Mouse (Mus musculus) adrenal gland (tissue): ENCODE measurements around the gene Dlg2.

Experiments used
- intact Hi-C: fragments of 180-260 bp; cut with DNase I; formaldehyde crosslinking; loops from one replicate; pipeline ENCODE4 v1.15.1; 2025

Gene Dlg2

GRCm38 (mm10) chr7:91089211-91089930, 612.9 kb downstream of the Dlg2 start:
- intact Hi-C loops = no loop called here

- intact Hi-C loops = no loop called here
Observed at GRCm38 (mm10) chr7:91090317-91090829, 613.9 kb downstream of the Dlg2 start.

GRCm38 (mm10) chr7:91090830-91091683, 614.6 kb downstream of the Dlg2 start:
- intact Hi-C loops = no loop called here

GRCm38 (mm10) chr7:91096467-91096866, 620.0 kb downstream of the Dlg2 start:
- intact Hi-C loops = no loop called here

GRCm38 (mm10) chr7:91098521-91098920, 622.0 kb downstream of the Dlg2 start:
- intact Hi-C loops = no loop called here

- intact Hi-C loops = no loop called here
Observed at GRCm38 (mm10) chr7:91109575-91109974, 633.1 kb downstream of the Dlg2 start.

- intact Hi-C loops = no loop called here
Observed at GRCm38 (mm10) chr7:91132128-91132527, 655.7 kb downstream of the Dlg2 start.

GRCm38 (mm10) chr7:91154096-91154495, 677.6 kb downstream of the Dlg2 start:
- intact Hi-C loops = no loop called here

- intact Hi-C loops = no loop called here
Observed at GRCm38 (mm10) chr7:91159144-91159543, 682.7 kb downstream of the Dlg2 start.

GRCm38 (mm10) chr7:91161643-91162175, 685.2 kb downstream of the Dlg2 start:
- intact Hi-C loops = no loop called here

- intact Hi-C loops = no loop called here
Observed at GRCm38 (mm10) chr7:91173560-91173959, 697.1 kb downstream of the Dlg2 start.

GRCm38 (mm10) chr7:91188211-91188610, 711.7 kb downstream of the Dlg2 start:
- intact Hi-C loops = no loop called here

- intact Hi-C loops = no loop called here
Observed at GRCm38 (mm10) chr7:91199372-91199771, 722.9 kb downstream of the Dlg2 start.

- intact Hi-C loops = no loop called here
Observed at GRCm38 (mm10) chr7:91208083-91208852, 731.8 kb downstream of the Dlg2 start.

- intact Hi-C loops = no loop called here
Observed at GRCm38 (mm10) chr7:91208973-91209372, 732.5 kb downstream of the Dlg2 start.

GRCm38 (mm10) chr7:91212236-91212635, 735.8 kb downstream of the Dlg2 start:
- intact Hi-C loops = no loop called here

GRCm38 (mm10) chr7:91214921-91215320, 738.4 kb downstream of the Dlg2 start:
- intact Hi-C loops = no loop called here

GRCm38 (mm10) chr7:91218321-91218987, 742.0 kb downstream of the Dlg2 start:
- intact Hi-C loops = no loop called here

- intact Hi-C loops = loop anchor here (10.0 kb wide), 2 partner anchors 208 to 712 kb away; no protein-coding TSS in a partner anchor
Observed at GRCm38 (mm10) chr7:91226442-91226841, 750.0 kb downstream of the Dlg2 start.

GRCm38 (mm10) chr7:91241718-91242117, 765.2 kb downstream of the Dlg2 start:
- intact Hi-C loops = no loop called here

- intact Hi-C loops = no loop called here
Observed at GRCm38 (mm10) chr7:91261672-91262030, 785.2 kb downstream of the Dlg2 start.
